Mouse (Mus musculus): Measurements from ENCODE around the gene Pomt2.

DNA sequence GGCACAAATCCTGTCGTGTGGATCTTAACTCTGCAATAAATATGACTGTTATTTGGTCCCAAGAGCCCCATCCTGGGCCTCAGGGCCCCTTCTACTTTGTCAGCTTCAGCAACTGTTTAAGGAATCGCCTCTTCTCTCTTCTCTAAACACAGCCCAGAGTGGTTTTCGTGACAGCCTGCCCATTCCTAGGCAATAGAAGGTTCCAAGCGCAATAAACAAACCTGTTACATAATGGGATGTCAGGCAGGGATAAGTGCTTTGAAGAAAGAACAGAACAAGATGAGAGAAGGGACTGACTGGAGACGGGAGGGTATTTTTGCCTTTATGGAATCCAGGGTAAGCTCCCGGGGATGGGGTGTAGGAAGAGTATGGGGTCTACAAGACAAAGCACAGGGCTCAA lies 54.1 kb downstream of the Pomt2 start:
- TF ChIP-seq CTCF (IDR thresholded peaks at IDR 0.05; ENCODE audit: control insufficient read depth, insufficient read depth, insufficient replicate concordance, low read depth, low read length) = no peak
- no peak for TF ChIP-seq POLR2A (IDR thresholded peaks at IDR 0.05; ENCODE audit: control insufficient read depth, low read depth, low read length)

All from testis, adult 2 months (tissue).